Mouse (Mus musculus) subcutaneous adipose tissue, adult 2 months (tissue): Measurements from ENCODE around the gene Btbd35f15. TPM values are rescaled to one million over a fixed set of nuclear protein-coding genes. Genes with fewer than 3 reads are reported as not detected.

Experiments
- polyA plus RNA-seq: library from polyadenylated mRNA; depleted of rRNA; stranded (reverse); fragments of >200 nt; gene quantifications from 2 replicates; pipeline ENCODE4 v1.2.3, GENCODE M21; 2012; ENCODE audit warnings: low replicate concordance; rRNA removed

Gene Btbd35f15
- not detected in 2 replicates for polyA plus RNA-seq

DNA sequence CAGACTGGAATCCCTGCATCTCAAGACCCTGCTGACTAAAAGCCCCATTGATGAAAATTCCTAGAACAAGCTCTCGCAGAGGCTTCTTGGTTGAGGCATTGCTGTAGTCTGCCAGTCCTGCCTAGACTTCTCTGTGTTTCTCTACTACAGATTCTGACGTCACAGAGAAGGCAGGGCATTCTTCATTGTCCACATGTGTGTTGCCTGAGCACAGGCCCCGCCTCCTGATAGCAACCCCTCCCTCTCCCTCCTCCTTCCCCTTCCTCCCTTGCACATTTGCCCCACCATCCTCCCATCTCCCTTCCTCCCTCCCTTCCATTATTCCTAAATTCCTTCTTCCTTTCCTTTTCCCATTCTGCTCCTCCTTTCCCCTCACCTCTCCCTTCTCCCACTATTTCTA is at the start of gene Btbd35f15:
TSS of gene Btbd35f15 (minus strand) at position 101 of the 400 bp plus-strand sequence.

Other genes with a start within 250 kb of the Btbd35f15 start
- not detected in 2 replicates for gene Btbd35f13, start 79.9 kb upstream of the Btbd35f15 start, polyA plus RNA-seq
- gene Btbd35f14, start 125.0 kb upstream of the Btbd35f15 start, polyA plus RNA-seq: not detected in 2 replicates